Mouse (Mus musculus) urinary bladder, postnatal 14 days (tissue): ENCODE data around the gene Senp3.
"Not testable (repeated sequence)": the region's sequence is repeated elsewhere in the genome, so short reads cannot be mapped to it uniquely, and the experiment has no call there.

Experiments
- DNase-seq: peaks from one replicate; pipeline ENCODE4 v3.0.0; 2021; ENCODE audit warnings: low spot score

Gene Senp3

DNA sequence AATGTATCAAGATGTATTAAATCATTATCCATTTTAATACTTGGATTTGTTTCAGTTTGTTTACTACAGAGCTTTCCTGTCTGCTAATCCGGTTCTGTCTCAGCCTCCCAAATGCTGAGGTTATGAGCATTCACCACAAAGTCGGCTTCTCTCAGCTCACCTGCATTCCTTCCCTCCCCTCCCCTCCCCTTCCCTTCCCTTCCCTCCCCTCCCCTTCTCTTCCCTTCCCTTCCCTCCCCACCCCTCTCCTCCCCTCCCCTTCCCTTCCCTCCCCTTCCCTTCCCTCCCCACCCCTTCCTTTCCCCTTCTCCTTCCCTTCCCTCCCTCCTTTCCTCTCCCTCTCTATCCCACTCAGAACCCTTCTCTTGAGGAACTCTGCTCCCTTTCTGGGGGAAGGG, 22.7 kb upstream of the Senp3 start:
- no peak for DNase-seq

DNA sequence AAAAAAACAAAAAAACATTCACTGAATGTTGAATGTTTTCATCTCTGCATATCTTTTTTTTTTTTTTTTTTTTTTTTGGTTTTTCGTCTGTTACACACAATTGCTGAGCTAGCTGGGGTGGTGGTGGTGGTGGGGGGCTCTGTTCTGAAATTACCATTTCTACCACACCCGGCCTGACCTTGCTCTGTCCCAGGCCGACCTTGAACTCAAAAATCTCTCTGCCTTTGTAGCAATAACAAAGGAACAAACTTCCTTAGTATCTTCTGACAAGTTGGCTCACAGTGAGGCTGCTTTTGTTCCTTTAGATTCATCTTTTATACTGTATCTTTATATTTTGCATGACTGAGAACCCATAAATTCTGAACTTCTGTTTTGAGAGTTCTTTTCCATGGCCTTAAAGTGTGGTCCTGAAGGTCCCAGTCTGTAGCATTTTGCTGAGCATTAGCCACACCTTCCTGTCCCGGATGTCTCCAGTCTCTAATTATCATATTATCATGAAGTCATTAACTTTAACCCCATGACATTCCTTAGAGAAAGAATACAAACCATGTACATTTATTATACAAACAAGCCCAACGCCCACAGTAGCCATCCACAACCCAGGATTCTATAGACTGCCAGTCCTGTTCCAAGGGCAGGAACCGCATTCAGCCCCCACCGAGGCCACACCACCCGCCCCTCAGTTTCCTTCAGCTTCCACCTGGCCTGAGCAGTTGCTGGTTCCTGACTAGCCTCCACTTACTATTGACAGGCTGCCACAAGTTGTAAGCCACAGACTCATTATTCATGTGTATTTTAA, 22.1 kb upstream of the Senp3 start:
- DNase-seq = no peak

DNA sequence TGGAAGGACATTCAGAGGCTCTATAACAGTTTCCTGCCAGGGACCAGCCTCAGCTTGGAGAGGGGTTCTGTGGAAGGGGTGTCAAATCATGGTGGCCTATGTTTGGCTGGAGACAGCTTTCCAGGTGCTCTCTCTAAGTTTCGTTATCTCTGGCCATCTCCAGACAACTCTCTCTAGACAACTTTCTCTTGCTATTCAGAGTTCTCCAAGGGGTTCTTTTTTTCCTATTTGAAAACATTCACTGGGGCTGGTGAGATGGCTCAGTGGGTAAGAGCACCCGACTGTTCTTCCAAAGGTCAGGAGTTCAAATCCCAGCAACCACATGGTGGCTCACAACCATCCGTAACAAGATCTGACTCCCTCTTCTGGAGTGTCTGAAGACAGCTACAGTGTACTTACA, 21.5 kb upstream of the Senp3 start:
- DNase-seq = not testable (repeated sequence)

DNA sequence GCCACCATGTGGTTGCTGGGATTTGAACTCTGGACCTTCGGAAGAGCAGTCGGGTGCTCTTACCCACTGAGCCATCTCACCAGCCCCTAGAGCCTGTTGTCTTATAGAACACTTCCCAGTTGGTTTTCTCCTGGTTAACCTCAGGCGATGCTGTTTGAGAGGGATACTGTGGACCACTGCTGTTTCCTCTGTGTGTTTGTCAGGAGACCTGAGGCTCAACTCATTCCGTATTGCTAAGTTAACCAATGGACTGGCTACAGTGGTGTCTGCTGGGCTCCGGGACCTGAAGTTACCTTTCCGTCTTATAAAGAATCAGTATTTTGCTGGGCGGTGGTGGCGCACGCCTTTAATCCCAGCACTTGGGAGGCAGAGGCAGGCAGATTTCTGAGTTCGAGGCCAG, 21.0 kb upstream of the Senp3 start:
- DNase-seq = not testable (repeated sequence)

DNA sequence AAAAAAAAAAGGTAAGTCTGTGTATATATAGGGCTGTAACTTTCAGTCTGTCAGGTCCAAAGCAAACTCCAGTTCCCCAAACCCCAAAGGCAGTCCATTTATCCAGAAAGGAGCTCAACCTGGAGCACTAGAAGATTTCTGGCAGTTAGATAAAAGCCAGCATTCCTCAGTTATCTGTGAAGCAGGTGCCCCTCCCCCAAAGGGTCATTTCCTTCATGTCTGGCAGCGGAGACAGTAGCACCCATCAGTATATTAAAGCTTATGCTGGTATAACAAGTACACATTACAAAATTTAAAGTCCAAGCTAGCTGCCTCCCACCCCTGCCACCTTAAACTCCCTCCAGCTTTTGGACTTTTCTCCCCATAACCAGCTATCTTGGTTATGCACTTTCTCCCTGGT, 17.7 kb upstream of the Senp3 start:
- no peak for DNase-seq

DNA sequence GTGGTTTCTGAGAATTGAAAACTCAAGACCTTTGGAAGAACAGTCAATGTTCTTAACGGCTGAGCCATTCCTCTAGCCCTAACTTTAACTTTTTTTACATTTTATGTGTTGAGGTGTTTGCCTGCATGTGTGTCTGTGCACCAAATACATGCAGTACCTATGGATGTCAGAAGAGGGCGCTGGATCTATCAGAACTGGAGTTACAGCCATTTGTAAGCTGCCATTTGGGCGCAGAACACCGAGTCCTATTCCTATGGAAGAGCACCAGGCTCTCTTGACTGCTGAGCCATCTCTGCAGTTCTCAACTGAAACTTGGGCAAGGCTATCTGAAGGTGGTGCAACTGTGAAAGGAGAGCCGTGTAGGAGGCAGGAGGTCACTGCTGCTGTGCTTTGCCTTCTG, 16.7 kb upstream of the Senp3 start:
- DNase-seq = no peak

DNA sequence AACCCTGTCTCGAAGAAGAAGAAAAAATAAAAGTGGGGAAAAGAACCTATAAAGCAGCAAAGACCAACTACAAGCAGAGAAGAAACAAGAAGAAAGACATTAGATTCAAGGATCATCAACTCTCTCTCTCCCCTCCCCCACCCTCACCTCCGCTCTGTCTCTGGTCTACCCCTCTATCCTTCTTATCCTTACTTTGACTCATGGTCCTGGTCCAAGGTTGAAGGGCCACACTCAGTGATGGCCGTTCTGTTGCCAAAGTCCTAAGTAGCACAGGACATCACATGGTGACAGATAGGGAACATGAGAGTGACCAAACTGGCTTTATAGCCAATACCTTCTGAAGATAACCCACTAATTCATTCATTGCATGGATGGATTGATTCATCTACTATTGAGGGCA, 15.5 kb upstream of the Senp3 start:
- DNase-seq = no peak

DNA sequence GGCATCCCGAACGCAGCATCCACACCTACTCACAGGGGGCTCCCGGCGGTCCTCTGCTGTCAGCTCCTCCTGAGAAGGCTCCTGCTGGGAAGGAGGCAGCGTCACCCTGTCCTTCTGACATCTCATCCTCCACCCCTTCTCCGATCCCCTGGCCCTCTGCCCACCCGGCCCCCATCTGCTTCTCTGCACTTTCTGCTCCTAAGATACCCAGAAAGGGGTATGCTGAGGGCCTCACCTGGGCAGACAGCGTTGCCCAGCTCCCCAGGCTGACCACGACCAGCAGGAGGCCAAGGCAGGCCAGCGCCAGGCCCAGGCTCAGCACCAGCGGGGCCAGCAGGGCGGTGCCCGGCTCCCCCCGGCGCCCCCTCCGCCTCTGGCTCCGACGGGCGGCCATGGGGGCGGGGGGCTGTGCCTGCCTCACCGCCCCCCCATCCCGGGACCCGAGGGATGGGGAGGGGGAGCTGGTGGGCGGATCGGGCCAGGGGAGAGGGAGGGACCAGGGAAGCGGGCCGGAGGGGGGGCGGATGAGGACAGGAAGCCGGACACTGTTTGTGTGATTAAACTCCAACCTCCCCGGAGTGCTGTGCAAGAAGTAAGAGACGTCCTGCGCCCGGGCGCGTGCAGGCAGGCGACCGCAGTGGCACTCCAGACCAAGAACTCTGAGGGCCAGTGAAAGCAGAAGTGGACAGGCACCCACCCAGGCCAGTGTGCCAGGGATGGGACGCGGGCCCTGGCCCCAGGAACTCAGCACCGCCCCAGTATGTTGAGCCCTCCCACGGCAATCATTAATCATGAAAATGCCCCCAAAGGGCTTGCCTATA, 13.7 kb upstream of the Senp3 start, which contains the start of the genes Tnfsf12 and Tnfsfm13:
TSS of gene Tnfsf12 (minus strand) at position 489 of the 821 bp plus-strand sequence.
TSS of gene Tnfsfm13 (minus strand) at position 738 of the 821 bp plus-strand sequence.
- DNase-seq = peak; percentile 75

DNA sequence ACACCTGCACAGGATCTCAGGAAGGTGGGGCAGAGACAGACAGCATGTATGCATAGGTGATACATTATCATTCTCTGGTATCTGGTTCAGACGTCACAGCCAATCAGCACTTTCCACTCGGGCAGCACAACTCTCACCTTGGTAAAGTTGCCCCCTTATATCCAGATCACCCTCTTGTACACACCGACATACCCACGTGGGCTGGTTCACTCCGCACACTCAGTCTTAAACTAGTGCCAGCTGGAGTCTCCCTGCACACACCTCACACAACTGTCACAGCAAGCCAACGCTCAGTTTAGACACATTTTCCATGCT, 13.1 kb upstream of the Senp3 start:
- DNase-seq = no peak

DNA sequence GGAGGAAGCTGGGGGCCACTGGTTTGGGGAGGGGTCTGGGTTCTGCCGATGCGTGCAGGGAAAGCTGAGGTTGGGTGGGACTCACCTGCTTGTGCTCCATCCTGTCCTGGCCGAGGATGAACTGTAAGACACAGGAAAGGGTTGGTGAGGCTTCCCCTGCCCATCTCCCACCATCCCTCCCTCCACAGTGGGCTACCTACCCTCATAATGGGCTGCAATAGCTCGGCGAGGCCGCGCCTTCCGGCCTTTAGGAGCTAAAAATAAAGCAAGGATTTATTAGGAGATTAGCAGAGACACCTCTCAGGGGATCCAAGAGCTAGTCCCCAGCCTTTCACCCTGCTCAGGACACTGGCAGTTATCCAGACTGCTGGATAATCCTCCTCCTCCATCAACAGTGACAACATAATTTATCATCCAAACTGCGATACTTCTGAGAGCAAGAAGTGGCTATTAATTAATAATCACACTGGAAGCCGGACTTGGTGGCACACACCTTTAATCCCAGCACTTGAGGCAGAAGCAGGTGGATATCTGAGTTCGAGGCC, 11.6 kb upstream of the Senp3 start:
- DNase-seq = no peak

DNA sequence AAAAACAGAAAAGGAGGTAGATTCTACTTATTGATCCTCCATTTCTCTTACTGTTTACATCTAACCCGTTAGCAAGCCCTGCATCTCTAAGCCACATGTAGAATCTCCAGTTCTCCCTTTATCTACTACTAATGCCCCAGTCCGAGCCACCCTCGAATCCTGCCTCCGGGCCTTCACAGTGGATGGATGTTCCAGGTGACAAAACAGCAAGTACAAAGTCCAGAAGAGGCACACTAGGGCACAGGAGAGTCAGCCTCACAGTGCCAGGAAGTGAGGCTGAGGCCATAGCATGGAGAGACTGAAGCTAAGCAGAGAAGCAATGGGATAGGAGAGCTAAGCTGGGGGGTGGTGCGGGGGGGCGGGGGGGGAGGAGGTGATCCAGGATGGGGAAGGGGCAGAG, 11.0 kb upstream of the Senp3 start:
- no peak for DNase-seq

DNA sequence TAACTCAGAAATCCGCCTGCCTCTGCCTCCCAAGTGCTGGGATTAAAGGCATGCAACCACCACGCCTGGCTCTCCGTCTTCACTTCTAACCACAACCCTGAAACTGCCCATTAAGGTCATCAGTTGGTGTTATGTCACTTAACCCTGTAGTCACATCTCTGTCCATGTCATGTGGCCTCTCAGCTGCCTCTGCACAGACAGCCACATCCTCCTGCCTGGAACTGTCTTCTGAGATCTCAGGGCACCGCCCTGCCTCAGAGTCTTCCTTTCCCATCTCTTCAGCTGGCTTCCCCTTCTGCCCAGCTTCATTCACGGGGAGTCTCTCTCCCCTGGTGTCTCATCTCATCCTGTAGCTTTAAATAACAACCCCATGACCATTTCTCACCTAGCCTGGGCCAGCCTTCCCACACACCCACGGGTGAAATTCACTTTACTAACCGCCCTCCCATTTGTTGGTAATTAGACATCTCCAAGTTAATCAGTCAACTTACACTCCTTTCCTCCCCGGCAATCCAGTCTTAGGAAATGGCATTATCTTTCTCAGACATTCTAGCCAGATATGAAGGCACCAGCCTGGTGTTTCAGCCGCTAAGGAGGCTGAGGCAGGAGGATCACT, 10.4 kb upstream of the Senp3 start:
- DNase-seq = no peak

DNA sequence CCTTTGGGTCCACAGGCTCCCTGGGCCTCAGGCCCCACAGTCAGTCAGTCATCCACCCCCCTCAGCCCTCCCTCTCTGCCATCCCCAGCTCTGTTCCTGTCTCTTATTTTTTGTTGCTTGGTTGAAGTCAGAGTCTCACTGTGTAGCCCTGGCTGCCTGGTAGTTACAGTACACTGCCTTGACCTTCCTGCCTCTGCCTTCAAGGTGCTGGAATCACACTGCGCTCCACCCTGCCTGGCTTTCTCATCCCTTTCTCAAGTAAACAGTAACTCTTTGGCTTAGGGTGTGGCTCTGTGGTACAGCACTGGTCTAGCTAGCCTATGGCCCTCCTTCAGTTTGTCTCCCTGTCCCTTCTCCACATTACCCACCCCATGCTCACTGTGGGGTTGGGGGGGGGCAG, 8.0 kb upstream of the Senp3 start:
- no peak for DNase-seq

DNA sequence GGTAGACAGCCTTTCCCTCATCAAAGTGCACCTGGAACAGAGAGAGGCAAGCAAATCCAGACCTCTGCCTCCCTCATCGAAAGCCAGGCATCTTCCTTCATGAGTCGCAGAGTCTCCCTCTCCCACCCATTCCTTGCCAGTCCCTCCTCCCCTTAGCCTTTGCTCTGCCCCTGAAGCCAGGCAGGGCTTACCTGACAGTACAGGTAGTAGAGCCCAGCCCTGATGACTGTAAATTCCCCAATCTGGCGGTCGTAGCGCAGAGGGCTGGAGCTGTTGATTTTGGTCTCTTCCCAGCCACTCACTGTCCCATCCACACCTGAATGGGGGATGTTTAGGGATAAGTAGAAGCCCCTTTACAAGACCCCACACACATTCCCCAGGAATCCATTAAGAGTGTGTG, 5.2 kb upstream of the Senp3 start:
- DNase-seq = no peak

DNA sequence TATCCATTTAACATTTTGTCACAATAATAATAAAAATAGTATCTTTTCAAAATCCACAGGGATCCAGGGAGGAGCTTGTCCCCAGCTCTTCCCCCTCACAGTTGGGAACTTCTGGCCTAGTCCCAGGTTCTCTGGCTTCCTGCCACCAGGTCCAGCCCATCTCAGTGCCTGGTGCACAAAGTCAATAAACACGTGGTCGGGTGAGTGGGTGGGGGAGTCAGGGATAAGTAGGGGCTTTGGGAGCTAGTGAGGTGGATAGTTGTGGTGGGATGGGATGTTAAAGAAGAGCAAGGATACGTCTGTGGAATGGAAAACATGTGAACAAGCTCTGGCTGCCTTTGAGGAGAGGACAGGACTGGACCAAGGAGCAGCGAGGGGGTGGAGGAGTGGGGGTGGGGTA, 4.5 kb upstream of the Senp3 start:
- peak; percentile 88 for DNase-seq

DNA sequence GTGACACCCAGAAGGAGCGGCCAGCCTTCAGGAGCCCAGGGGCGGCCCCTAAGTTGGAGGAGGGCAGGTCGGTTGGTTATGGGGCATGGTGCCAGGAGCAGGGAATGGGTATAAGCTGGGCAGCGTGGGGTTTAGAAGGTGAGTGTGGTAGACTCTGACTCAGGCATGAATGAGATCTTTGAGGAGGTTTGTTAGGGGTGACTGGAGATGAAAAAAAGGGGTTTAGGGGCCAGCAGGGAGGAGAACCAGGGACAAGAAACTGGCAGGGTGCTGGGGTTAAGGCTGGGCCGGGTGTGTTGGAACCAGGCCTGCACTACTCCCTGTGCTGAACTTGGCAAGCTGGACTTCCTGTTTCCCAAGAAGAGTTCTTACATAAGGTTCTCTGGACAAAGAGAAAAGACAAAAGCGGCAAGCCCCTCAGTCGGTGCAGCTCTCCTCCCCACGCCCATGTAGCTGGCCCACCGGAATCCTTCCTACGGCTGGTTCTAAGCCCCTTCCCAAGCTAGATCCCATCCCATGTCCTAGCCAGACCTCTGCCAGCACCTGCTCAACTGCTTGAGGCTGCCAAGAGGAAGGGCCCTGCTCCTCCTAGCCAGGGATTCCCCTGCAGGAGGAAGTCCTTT, 3.8 kb upstream of the Senp3 start, which contains the start of gene Tnfsf13:
TSS of gene Tnfsf13 (minus strand) at position 259 of the 623 bp plus-strand sequence.
- DNase-seq = peak; percentile 77

DNA sequence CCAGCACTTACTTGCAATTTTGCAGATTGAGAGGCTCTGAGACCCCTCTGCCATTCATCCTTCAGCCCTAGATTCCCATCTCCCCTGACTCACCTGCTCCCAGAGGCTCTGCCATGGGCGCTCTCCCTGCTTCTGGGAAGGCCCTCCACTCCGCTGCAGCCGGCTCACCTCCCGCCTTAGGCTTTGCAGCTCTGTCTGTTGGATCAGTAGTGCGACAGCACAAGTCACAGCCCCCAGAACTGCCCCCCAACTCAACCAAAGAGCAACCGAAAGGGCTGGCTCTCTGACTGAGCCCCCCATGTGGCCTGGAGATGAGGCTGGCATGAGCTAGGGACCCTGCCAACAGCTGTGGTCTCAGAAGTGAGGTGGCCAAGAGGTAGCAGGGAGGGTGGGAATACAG, 3.1 kb upstream of the Senp3 start:
- no peak for DNase-seq

DNA sequence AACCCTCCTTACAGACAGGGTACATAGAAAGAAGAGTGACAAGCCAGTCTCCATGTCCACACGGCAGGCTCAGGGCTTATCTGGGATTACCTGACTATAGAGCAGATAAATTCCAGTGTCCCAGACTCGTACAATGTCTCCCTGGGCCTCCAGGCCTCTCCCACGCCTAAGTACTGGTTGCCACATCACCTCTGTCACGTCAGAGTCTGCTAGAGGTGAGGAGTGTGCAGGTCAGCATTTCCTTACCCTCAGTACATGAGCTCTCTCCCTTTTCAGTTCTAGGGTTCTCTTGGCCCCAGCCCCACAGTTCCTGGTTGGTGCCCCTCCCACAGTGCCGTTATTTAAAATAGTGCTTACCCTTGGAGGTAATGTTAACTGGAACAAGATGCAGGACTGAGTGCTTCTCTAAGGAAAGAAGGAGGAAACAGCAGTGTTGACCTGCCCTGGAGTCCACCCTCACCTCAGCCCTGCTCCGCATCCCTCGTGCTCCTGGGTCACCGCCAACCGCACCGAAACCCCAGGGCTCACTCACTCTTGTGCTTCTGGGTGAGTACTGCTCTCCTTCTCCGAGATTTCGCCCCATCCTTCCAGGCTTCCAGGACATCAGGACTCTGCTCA, 2.4 kb upstream of the Senp3 start:
- no peak for DNase-seq

DNA sequence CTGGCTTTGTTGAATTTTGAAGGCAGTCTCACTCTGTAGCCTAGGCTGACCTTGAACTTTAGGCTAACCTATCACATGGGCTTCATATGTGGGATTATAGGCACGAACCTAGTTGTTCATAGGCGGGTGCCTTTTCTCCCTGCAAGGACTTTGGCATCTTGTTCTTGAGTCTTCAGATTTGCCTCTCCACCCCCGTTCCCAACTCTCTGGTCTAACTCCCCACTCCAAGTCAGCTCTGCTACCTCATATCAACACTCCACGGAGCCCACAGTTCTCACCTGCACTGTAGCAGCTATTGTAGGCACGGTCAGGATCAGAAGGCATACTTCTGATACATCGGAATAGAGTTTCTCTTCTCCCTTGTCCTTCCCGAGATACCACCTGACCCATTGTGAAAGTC, 1.7 kb upstream of the Senp3 start:
- DNase-seq = no peak

DNA sequence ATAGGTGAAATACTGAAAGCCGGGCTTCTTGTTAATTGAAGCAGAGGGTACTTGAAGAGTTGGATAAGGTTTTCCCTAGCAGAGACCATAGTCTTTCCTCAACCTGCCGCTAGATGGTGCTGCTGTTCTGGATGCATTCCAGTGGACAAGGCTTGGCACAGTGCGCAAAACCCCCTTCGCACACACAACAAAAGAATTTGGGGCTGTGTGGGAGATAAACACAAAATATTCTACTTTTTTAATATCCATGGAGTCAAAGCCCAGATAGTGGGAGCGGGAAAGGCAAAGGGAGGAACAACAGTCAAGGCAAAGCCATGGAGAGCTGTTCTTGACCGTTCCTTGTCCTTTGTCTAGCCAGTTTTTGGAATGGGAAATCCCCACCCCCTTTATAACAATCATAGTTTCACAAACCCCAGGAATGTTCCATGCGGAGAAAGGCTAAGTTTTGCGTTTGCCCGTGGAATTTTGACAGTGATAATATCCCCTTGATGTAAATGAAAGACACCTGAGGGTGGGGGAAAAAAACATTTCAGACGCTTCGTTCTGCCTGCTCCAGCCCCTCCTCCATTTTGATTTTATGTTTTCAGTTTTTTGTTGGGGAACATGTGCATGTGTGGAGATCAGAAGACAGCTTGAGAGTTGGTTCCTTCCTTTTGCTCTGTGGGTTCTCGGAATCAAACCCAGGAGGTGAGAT, 1.1 kb upstream of the Senp3 start:
- DNase-seq = peak; percentile 91

DNA sequence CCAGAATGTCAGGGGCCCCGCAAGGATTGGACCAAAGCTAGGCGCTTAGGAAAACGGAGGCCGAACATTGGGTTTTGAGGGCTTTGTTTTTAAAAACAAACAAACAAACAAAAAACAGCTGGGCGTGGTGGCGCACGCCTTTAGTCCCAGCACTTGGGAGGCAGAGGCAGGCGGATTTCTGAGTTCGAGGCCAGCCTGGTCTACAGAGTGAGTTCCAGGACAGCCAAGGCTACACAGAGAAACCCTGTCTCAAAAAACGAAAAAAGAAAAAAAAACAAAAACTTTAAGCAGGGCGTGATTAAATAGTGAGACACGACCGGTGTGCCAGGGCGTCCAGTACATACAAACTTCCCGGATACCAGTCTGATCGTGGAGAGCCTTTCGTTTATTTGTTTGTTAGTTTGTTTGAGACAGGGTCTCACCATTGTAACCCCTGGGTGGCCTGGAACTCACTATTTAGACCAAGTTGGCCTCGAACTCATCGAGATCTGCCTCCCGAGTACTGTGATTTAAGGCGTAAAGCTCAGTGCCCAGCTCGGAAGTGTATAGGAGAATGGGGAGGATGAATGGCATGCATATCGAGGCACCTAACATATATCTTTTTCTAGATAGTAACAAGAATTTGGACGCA, 440 bp upstream of the Senp3 start:
- DNase-seq = no peak
